Mouse (Mus musculus): ENCODE results near the gene Pde8b. TPM values are rescaled to one million over a fixed set of nuclear protein-coding genes. Genes with fewer than 3 reads are reported as not detected.

The Pde8b gene
- polyA plus RNA-seq, 1 experiment from 2014 or later, result 6.6 TPM

GRCm38 (mm10) chr13:95177326-95177725 lies 72.8 kb downstream of the Pde8b start:
- H3K4me3 ChIP-seq, result no peak overlapping the region
- H3K4me2 ChIP-seq, result no peak overlapping the region
- H3K36me3 ChIP-seq, result no peaks in the 10 kb centered on the region
- H3K9me3 ChIP-seq, result no peaks in the 10 kb centered on the region
- no peak overlapping the region for H3K27ac ChIP-seq
- ATAC-seq (ENCODE audit: borderline replicate concordance, extremely low read depth, low FRiP score, low TSS enrichment), result no peak
- no peaks in the 10 kb centered on the region for H3K27me3 ChIP-seq
- H3K9ac ChIP-seq, result no peak overlapping the region
- no peaks in the 10 kb centered on the region for H3K4me1 ChIP-seq
- 18% methylated on average over 9 of the region's 9 CpGs for WGBS

DNA sequence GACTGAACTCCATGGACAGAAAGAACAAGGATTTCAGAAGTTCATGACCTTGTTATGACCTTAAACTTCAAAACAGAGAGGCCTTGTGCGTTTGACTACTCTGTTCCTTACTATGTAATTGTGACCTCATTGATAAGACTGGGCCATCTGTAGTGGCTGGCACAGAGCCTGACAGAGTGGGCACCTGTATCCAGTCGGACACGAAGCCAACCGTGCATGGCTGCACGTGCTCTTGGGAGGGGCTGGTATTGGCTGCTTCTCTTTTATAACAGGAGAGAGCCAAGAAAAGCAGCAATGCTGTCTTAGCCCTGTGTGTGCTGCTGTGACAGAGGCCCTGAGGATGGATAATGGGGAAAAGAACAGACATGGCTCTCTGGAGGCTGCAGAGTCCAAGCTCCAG lies 73.7 kb downstream of the Pde8b start:
- Histone ChIP-seq H3K9ac (no peak overlapping the region), H3K4me3 (no peak overlapping the region), H3K4me1 (no peaks in the 10 kb centered on the region), H3K4me2 (no peak overlapping the region), H3K27me3 (no peaks in the 10 kb centered on the region), H3K27ac (no peak overlapping the region), H3K9me3 (no peaks in the 10 kb centered on the region), H3K36me3 (no peaks in the 10 kb centered on the region)
- no peak for ATAC-seq (ENCODE audit: borderline replicate concordance, extremely low read depth, low FRiP score, low TSS enrichment)
- WGBS, result 58% methylated on average over 5 of the region's 5 CpGs

DNA sequence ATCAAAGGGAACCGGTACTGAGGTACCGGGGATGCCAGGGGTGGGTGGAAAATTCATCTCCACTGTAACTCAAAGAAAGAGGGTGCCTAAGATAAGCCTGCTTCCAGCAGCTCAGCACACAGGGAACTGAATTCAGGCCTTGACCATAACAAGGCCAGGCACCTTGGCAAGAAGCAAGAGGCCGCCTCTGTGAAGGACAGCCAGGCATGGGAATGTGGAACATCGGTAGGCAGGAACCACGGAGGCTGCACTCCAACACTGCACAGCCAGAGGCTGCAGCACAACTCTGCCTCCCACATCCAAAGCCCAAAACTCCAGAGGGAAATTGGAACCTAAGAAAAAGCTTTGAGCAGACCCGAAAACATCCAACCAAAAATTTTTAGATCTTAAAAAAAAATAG lies 75.9 kb downstream of the Pde8b start:
- Histone ChIP-seq H3K4me3 (no peak overlapping the region), H3K9ac (no peak overlapping the region), H3K9me3 (no peaks in the 10 kb centered on the region), H3K27ac (no peak overlapping the region), H3K4me1 (no peaks in the 10 kb centered on the region), H3K36me3 (no peaks in the 10 kb centered on the region), H3K27me3 (no peaks in the 10 kb centered on the region), H3K4me2 (no peak overlapping the region)
- no peak for ATAC-seq (ENCODE audit: borderline replicate concordance, extremely low read depth, low FRiP score, low TSS enrichment)
- 79% methylated on average over 6 of the region's 6 CpGs for WGBS

DNA sequence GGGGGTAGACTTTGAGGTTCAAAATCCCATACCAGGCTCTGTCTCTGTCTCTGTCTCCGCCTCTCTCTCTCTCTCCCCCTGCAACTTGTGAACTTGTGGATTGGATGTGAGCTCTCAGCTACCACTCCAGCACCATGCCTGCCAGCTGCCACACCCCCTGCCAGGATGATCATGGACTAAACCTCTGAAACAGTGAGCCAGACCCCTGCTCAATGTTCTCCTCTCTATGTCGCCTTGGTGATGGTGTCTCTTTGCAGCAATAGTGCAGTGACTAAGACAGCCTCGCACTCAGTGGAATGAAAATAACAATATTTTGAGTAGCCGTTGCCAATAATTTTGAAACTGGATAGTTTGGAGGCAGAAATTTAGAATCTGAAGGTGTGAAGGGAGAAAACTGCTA lies 77.8 kb downstream of the Pde8b start:
- 91% methylated on average over 4 of the region's 4 CpGs for WGBS
- H3K4me1 ChIP-seq, result no peaks in the 10 kb centered on the region
- H3K27me3 ChIP-seq, result no peaks in the 10 kb centered on the region
- ATAC-seq (ENCODE audit: borderline replicate concordance, extremely low read depth, low FRiP score, low TSS enrichment), result no peak
- no peak overlapping the region for H3K27ac ChIP-seq
- no peak overlapping the region for H3K4me3 ChIP-seq
- H3K4me2 ChIP-seq, result no peak overlapping the region
- no peak overlapping the region for H3K9ac ChIP-seq
- no peaks in the 10 kb centered on the region for H3K9me3 ChIP-seq
- H3K36me3 ChIP-seq, result no peaks in the 10 kb centered on the region

DNA sequence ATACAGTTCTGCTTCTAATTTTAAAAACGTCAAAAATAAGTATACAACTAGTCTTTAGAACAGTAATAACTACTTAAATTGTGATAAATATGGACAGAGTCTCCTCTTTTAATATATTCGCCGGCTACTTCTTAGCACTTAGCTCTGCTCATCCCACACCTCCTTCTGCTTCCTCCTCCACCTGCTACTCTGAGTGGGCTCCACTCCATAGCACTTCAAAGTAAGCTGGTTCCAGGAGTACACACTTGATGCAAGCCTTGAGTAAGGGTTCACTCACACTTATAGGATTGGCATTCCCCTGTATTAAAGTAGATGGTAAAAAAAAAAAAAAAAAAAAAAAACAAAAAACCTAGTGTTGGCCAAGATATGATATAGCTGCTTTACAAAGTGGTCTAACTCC lies 89.9 kb downstream of the Pde8b start:
- no peak for ATAC-seq (ENCODE audit: borderline replicate concordance, extremely low read depth, low FRiP score, low TSS enrichment)
- H3K4me3 ChIP-seq, result no peak overlapping the region
- H3K4me2 ChIP-seq, result no peak overlapping the region
- no peaks in the 10 kb centered on the region for H3K36me3 ChIP-seq
- no peak overlapping the region for H3K27ac ChIP-seq
- no peak overlapping the region for H3K9ac ChIP-seq
- H3K9me3 ChIP-seq, result no peaks in the 10 kb centered on the region
- H3K27me3 ChIP-seq, result no peaks in the 10 kb centered on the region
- 89% methylated on average over 3 of the region's 3 CpGs for WGBS
- H3K4me1 ChIP-seq, result no peaks in the 10 kb centered on the region

GRCm38 (mm10) chr13:95158986-95159385 lies 91.2 kb downstream of the Pde8b start:
- no peak for ATAC-seq (ENCODE audit: borderline replicate concordance, extremely low read depth, low FRiP score, low TSS enrichment)
- 79% methylated on average over 7 of the region's 7 CpGs for WGBS
- Histone ChIP-seq H3K27me3 (no peaks in the 10 kb centered on the region), H3K4me2 (no peak overlapping the region), H3K27ac (no peak overlapping the region), H3K4me3 (no peak overlapping the region), H3K9ac (no peak overlapping the region), H3K4me1 (no peaks in the 10 kb centered on the region), H3K9me3 (no peaks in the 10 kb centered on the region), H3K36me3 (no peaks in the 10 kb centered on the region)

DNA sequence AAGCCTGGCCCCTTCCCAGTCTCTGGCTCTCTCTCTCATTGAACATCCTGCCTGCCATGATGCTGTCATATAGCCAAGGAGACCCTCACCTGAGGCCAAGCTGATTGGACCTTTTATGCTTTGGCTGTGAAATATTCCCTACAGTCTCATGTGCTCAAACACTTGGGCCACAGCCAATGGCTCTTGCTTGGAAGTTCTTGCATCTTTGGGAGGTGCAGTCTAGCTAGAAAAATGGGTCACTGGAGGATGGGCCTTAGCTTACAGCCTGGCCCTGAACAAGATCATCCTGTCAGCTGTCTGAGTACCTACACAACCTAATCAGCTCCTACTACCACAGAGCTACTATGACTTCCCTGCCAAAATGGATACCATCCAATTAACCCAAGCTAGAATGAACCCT lies 105.4 kb downstream of the Pde8b start:
- no peaks in the 10 kb centered on the region for H3K27me3 ChIP-seq
- no peaks in the 10 kb centered on the region for H3K9me3 ChIP-seq
- ATAC-seq (ENCODE audit: borderline replicate concordance, extremely low read depth, low FRiP score, low TSS enrichment), result no peak

GRCm38 (mm10) chr13:95140460-95141079 lies 109.6 kb downstream of the Pde8b start:
- Histone ChIP-seq H3K27ac (no peak overlapping the region), H3K4me3 (no peak overlapping the region), H3K9ac (no peak overlapping the region), H3K4me2 (no peak overlapping the region), H3K27me3 (no peaks in the 10 kb centered on the region), H3K36me3 (no peaks in the 10 kb centered on the region), H3K9me3 (no peaks in the 10 kb centered on the region), H3K4me1 (no peaks in the 10 kb centered on the region)
- 56% methylated on average over 4 of the region's 4 CpGs for WGBS
- no peak for ATAC-seq (ENCODE audit: borderline replicate concordance, extremely low read depth, low FRiP score, low TSS enrichment)

More for the DNA sequence above, 105.4 kb downstream of the Pde8b start:
- H3K4me2 ChIP-seq, result no peak overlapping the region
- H3K4me3 ChIP-seq, result no peak overlapping the region
- no peak overlapping the region for H3K9ac ChIP-seq
- no peaks in the 10 kb centered on the region for H3K36me3 ChIP-seq
- no peaks in the 10 kb centered on the region for H3K4me1 ChIP-seq
- H3K27ac ChIP-seq, result no peak overlapping the region

DNA sequence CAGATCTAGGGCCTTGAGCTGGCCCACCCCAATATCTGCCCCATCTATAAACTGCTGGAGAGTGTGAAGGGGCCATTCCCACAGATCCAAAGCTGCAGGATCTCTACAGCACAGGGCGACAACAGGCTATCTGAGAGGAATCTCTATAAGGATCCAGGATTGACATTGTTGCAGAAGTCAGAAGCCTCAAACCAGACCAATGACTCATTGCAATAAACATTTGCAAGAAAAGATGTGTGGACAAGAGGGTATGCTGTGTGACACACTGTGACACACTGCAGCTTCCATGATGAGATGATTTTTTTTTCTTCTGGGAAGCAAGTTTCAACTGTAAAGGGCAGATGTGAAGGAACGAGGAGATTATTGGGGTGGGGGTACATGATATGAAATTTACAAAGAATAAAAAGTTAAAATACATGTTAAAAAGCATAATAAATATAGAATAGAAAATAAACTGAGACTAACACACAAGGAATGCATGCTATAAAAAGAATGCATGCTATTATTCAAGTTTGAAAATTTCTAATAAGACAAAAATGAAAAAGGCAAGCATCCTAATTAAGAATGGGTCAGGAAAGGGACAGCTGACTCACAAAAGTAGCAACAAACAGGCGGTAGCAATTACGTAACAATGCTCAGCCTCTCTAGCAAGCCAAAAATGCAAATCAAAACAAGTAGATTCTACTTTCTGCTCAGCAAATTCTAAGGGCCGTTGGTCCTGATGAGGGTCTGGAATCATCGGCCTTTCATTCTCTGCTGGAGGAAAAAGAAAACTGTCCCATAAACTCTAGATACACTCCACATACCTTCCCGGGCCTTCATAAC lies 114.6 kb downstream of the Pde8b start:
- Histone ChIP-seq H3K9me3 (no peaks in the 10 kb centered on the region), H3K27ac (no peak overlapping the region), H3K4me3 (no peak overlapping the region), H3K4me2 (no peak overlapping the region), H3K4me1 (no peaks in the 10 kb centered on the region), H3K36me3 (no peaks in the 10 kb centered on the region), H3K9ac (no peak overlapping the region), H3K27me3 (no peaks in the 10 kb centered on the region)
- no peak for ATAC-seq (ENCODE audit: borderline replicate concordance, extremely low read depth, low FRiP score, low TSS enrichment)
- 80% methylated on average over 7 of the region's 7 CpGs for WGBS

GRCm38 (mm10) chr13:95131848-95132247 lies 118.3 kb downstream of the Pde8b start:
- WGBS, result 58% methylated on average over 4 of the region's 4 CpGs

DNA sequence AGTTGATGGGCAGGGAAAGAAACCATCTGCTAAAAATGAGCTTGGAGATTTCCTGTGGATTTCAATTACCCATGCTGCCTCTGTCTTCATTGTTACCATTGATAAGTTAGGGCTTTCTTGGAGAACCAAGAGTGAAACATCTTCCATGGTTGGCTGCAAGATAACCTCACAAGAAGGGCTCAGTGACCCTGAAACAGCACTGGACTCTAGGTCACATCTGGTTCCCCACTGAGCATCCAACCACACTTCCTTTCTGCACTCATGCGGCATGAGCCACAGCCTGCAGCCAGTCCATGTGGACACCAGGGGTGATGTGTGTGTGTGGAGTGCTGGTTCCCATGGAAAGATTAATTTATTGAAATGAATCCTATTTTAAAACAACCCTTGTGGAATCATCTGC lies 119.1 kb downstream of the Pde8b start:
- 79% methylated on average over 1 of the region's 1 CpGs for WGBS
- Histone ChIP-seq H3K9me3 (no peaks in the 10 kb centered on the region), H3K27ac (no peak overlapping the region), H3K27me3 (no peaks in the 10 kb centered on the region), H3K4me1 (no peaks in the 10 kb centered on the region), H3K4me3 (no peak overlapping the region), H3K9ac (no peak overlapping the region), H3K4me2 (no peak overlapping the region), H3K36me3 (no peaks in the 10 kb centered on the region)
- ATAC-seq (ENCODE audit: borderline replicate concordance, extremely low read depth, low FRiP score, low TSS enrichment), result no peak

More at GRCm38 (mm10) chr13:95131848-95132247, 118.3 kb downstream of the Pde8b start:
- Histone ChIP-seq H3K27me3 (no peaks in the 10 kb centered on the region), H3K4me3 (no peak overlapping the region), H3K4me2 (no peak overlapping the region), H3K36me3 (no peaks in the 10 kb centered on the region), H3K27ac (no peak overlapping the region), H3K9ac (no peak overlapping the region), H3K4me1 (no peaks in the 10 kb centered on the region), H3K9me3 (no peaks in the 10 kb centered on the region)
- ATAC-seq (ENCODE audit: borderline replicate concordance, extremely low read depth, low FRiP score, low TSS enrichment), result no peak

DNA sequence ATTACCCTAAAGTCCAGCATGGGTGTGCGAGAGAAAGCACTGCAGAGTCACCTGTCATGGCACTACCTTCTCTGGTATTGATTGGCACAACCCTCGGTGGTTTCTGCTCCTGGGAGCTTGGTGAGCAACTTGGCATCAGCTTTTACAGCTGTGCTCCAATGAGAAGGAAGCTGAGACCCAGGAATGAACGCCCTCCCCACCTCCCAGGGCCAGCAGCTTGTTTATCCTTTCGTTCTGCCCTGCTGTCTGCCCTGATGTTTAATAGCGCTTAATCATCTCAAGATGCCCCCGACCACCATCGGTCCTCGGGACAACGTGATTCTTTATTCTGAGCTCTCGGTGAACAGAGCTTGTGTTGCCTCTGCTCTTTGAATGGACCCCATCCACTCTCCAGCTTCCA lies 122.8 kb downstream of the Pde8b start:
- no peak overlapping the region for H3K4me2 ChIP-seq
- no peak overlapping the region for H3K27ac ChIP-seq
- ATAC-seq (ENCODE audit: borderline replicate concordance, extremely low read depth, low FRiP score, low TSS enrichment), result no peak
- 41% methylated on average over 10 of the region's 10 CpGs for WGBS
- no peak overlapping the region for H3K9ac ChIP-seq
- H3K4me3 ChIP-seq, result no peak overlapping the region
- H3K36me3 ChIP-seq, result no peaks in the 10 kb centered on the region
- no peaks in the 10 kb centered on the region for H3K9me3 ChIP-seq
- no peaks in the 10 kb centered on the region for H3K27me3 ChIP-seq
- H3K4me1 ChIP-seq, result peaks cover 5% of the 10 kb centered on the region; the same call in 1 of the 2 replicates

All from lung, embryonic 15.5 days (tissue).